Mouse (Mus musculus) heart, adult 8-10 months (tissue): ENCODE measurements around the gene Eloa. TPM values are rescaled to one million over a fixed set of nuclear protein-coding genes. Genes with fewer than 3 reads are reported as not detected.
A peak's percentile ranks its signal among the peaks of the same experiment; 100 is the strongest.
"Not testable (repeated sequence)": the region's sequence is repeated elsewhere in the genome, so short reads cannot be mapped to it uniquely, and the experiment has no call there.

Experiments used
- DNase-seq: peaks from one replicate; pipeline ENCODE4 v3.0.0; 2022; ENCODE audit warnings: low spot score
- total RNA-seq, 4 experiments: library from RNA; stranded (reverse); gene quantifications; 2 replicates each; pipeline ENCODE4 v1.2.4; 2022

Eloa gene
- total RNA-seq, 4 experiments from 2014 or later = 32.2 to 33.9 (median 33.1) TPM

GRCm38 (mm10) chr4:135985193-135985592 lies 36.4 kb downstream of the Eloa start:
- no peak for DNase-seq

GRCm38 (mm10) chr4:135984556-135984955 lies 37.0 kb downstream of the Eloa start:
- no peak for DNase-seq

DNA sequence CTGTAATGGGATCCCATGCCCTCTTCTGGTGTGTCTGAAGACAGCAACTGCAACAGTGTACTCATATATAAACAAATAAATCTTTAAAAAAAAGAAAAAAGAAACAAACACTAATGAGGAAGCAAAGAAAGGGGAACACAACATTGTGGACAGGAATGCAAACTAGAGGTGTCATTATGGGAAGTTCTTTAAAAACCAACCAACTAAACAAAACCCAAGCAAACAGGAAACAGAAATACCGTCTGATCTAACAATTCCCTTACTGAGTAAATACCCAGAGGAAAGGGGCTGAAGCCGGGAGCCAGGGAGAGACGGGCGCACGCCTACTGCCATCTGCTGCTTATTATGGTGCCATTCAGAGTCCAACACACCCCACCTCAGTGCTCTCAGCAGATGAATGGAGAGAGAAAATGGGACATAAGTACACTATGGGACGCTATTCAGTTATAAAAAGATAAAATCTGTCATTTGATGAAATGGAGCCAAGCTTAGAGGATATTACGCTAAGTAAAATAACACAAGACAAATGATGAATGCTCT lies 40.0 kb downstream of the Eloa start:
- DNase-seq = no peak

- DNase-seq = not testable (repeated sequence)
Observed at GRCm38 (mm10) chr4:135980223-135980622, 41.3 kb downstream of the Eloa start.

DNA sequence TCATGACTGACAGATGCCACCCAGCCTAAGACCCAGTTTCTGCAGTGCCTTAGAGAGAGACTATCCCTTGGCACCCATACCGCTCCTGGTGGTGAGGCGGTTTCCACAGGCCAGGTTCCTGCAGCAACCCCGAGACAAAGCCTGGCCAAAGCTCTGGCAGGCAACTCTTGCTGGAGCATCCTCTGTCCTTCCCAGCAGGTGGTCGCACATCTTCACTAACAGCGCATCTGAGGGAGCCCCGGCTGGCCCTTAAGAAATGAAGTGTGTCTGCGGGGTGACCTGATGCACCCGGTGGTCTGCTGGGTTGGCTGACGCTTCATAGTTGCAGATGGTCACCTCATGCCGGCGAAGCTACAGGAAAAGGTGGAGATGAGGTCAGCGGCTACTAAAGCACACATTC lies 45.4 kb downstream of the Eloa start:
- no peak for DNase-seq

DNA sequence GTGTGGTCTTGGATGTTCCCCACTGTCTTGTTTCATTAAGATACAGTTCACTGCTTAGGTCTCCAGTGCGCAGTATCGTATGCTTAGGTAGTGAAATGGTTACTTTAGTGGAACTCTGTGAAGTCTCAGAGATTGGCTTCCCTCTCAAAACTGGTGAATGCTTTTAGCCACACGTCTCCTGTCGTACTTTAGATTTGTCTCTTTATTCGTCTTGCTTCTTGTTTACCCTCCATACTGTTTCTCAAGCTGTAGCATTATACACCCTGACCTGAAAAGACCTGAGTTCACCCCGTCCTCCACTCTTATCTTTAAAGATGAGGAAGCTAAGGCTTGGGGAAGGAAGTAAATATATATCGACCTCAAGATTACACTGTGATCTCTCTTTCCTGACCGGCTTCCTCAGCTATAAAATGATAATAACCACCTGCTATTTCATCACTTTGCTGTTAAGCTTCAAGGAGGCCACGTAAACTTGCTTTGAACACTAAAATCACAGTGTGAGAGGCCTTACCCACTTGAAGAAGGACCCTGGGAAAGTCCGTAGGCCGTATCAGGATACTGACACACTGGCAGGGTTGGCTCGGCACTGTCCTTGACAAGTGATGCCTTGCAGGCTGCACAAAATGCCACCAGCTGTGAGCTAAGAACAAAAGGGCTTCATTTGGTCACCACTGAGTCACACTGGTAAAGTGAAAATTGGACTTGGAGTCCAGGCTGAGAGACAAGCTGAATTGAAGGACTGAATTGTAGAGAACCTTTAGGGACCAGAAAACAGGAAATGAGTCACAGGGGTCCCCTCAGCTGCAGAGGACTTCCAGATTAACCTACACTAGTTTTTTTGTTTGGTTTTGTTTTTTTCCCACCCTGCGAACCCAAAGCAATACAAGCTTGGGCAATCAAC lies 48.4 kb downstream of the Eloa start:
- no peak for DNase-seq

- peak; percentile 91 for DNase-seq
Observed at GRCm38 (mm10) chr4:135972556-135972906, 49.0 kb downstream of the Eloa start, which contains the start of gene Lypla2. Gene Lypla2 (minus strand): TSS chr4:135972626.

GRCm38 (mm10) chr4:135971805-135972555 lies 49.6 kb downstream of the Eloa start:
- DNase-seq = no peak

DNA sequence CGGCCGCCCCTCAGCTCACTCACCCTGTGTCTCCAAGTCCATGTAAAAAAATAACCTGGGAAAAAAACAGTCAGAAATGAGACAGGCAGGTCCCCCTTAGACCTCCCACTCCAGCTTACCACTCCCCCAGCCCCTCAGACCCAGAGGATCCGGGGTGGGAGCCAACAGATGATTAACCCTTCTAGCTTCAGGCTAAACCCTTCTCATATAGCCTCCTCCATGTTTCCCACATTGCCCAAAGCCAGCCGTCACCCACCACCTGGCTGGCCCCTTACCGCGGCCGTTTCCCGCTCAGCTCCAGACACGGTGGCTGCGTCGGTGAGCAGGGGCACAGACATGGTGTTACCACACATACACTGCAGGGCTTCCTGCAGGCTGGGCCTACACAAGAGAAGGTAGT lies 51.0 kb downstream of the Eloa start:
- no peak for DNase-seq

GRCm38 (mm10) chr4:135969070-135969750 lies 52.4 kb downstream of the Eloa start:
- no peak for DNase-seq

- DNase-seq = no peak
Observed at GRCm38 (mm10) chr4:135968271-135968869, 53.2 kb downstream of the Eloa start.

GRCm38 (mm10) chr4:135967086-135967760 lies 54.3 kb downstream of the Eloa start:
- DNase-seq = no peak

- no peak for DNase-seq
Observed at GRCm38 (mm10) chr4:135966283-135966682, 55.3 kb downstream of the Eloa start.

- DNase-seq = no peak
Observed at GRCm38 (mm10) chr4:135965113-135965512, 56.5 kb downstream of the Eloa start.

- DNase-seq = no peak
Observed at GRCm38 (mm10) chr4:135964426-135964825, 57.1 kb downstream of the Eloa start.

- DNase-seq = peak; percentile 95
Observed at GRCm38 (mm10) chr4:135963457-135964193, 57.9 kb downstream of the Eloa start, which contains the start of gene Gale. Gene Gale (plus strand): TSS chr4:135963727.

GRCm38 (mm10) chr4:135962946-135963345 lies 58.6 kb downstream of the Eloa start:
- DNase-seq = no peak

DNA sequence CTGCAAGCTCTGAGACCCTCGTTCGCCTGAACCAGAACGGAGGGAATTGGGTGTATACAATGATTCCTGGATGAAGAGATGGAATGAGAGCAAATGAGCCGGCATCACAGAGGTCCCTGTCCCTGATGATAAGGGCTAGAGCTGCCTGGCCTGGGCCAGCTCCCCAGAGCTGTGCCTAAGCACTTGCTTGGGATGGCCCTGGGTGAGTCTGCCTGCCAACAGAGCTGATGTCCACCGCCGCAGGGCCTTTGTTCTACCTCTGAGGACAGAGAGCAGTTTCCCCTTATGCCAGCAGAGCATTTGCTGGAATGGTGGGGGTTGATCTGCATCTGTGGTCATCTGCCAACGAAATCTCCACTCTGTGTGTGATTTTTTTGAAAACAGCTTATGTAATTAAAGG lies 59.4 kb downstream of the Eloa start:
- DNase-seq = no peak

DNA sequence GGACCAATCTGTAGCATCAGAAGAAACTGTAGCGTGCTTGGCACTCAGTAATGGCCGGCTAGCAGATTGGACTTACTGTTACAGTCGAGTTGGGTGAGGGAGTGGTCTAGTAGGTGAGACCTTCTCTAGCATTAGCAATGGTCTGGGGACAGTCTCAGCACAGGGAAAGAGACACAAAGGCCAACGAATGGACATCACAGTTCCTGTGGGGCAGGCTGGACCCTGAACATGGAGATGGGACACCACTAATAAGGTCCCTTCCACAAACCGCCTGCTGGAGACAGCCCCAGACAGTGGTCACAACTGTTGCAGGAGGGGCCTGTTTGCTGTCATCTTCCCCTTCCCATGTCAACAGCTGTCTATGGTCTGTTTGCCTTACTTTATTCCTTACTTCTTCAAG lies 59.9 kb downstream of the Eloa start:
- no peak for DNase-seq

DNA sequence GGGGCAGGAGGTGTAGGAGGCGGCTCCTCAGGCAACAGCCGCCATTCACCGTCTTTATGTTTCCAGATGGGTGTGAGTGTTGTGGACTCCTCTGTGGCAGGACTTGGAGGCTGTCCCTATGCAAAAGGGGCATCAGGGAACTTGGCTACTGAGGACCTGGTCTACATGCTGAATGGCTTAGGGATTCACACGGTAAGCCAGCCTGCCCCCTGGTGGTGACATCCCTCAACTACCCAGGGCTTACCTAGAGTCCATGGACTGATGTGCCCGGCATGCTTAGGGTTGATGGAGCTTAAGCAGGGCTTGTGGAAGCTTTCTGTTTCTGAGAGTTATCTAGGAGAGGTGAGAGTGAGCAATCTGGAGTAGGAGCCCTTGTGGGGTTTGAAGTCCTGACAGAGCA lies 60.8 kb downstream of the Eloa start:
- DNase-seq = peak; percentile 77
